Mouse (Mus musculus) right cerebral cortex, adult 2 months (tissue): ENCODE measurements around the gene Prune2.

Experiments
- DNase-seq, 2 experiments: peaks; one replicate each; pipeline ENCODE4 v3.0.0; 2021 to 2022; ENCODE audit warnings: low spot score in 2 of 2

Prune2 gene

GRCm38 (mm10) chr19:17006220-17006907, 50.4 kb downstream of the Prune2 start:
- no peak for DNase-seq

- DNase-seq = peak; percentile 40 to 48
These were observed 55.5 kb downstream of the Prune2 start for GRCm38 (mm10) chr19:17011261-17011995.

GRCm38 (mm10) chr19:17013085-17013484, 57.2 kb downstream of the Prune2 start:
- DNase-seq = no peak

DNA sequence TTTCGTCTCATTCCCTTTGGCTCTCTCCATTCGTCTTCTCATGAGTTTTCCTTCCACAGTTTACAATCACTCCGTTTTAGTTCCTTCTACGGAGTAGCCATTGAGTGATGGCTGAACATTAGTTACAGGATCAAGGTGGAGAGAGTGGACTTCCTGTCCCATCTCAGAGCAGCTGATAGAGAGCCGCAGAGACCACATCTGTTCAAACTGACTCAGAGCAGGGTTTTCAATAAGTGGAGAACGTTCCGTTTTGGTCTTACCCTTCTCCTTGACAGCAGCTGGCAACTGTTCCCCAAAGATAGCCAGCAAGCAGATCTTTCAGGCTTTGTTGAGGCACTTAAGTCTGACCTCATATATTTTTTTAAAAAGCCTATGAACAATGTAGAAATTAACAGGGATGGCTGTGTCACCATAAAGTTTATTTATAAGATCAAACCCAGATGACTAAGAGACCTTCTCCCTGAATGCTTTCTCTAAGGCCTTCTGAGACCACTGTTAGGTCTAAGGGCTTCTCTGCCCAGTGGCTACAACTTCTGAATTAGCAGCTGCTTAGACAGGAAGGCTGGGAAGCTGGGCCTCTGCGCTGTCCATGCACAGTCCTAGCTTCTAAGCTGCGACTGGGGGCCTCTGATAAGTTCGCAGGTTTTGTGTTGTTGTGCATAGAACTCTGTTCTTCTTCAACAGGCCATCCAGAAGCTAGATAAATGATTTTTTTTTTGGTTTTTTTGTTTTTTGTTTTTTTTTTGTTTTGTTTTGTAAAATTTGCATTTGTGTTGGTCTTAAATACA, 58.6 kb downstream of the Prune2 start:
- no peak for DNase-seq

DNA sequence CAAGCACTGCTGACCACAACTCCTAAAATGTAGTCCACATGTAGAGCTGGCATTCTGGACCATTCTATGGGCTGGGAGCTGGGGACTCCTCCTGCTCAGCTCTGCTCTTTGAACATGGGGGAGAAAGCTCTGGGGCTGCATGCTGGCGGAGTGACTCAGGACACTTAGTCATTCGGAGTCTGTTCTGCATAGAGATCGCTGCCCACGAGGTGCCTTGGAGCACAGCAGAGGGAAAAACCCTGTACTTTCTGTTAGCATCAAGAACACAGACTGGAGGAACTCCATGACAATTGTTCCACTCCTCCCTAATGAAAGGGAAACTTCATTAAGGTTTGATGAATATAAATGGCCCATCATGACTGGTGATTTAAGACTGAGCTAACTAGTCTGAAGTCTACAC, 68.8 kb downstream of the Prune2 start:
- peak in 1 of 2 experiments; percentile 9 for DNase-seq

- peak; percentile 68 to 71 for DNase-seq
These were observed 74.4 kb downstream of the Prune2 start for GRCm38 (mm10) chr19:17030276-17030675.

GRCm38 (mm10) chr19:17032314-17032713, 76.4 kb downstream of the Prune2 start:
- DNase-seq = no peak

DNA sequence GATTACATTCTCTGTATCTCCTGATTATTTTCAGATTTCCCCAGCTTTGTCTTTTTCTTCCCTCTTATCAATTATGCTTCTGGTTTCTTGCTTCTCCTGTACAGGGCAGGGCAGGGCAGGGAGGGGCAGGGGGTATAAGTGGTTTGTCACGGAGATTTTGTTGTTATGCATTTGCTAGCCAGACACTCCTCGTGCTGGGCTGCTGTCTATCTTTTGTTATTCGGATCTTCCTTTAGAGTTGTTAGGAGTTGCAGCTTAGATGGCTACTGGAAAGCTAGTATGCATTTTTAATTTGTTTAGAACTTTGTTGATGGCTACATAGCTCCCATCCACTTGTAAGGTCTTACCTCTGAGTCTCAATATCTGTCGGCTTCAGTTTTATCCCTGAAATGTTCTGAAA, 91.0 kb downstream of the Prune2 start:
- DNase-seq = no peak

DNA sequence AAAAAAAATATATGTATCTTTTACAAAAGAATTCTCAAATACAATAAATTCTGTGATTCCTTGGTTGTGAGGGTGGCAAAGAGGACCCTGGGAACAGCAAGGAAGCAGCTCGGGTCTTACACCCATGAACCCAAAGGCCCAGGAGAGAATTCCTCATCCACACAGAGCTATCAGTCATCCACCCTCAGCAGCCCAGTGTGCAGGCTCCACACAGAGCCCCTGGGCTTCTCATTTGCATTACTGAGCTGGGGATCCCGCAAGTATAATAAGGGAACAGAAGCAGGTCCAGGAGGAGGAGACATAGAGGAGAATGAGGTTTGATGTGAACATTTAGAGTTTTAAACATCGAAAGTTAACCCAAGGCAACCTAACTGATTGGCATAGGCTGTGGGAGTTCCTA, 100.0 kb downstream of the Prune2 start:
- no peak for DNase-seq

GRCm38 (mm10) chr19:17060106-17060505, 104.2 kb downstream of the Prune2 start:
- DNase-seq = no peak

DNA sequence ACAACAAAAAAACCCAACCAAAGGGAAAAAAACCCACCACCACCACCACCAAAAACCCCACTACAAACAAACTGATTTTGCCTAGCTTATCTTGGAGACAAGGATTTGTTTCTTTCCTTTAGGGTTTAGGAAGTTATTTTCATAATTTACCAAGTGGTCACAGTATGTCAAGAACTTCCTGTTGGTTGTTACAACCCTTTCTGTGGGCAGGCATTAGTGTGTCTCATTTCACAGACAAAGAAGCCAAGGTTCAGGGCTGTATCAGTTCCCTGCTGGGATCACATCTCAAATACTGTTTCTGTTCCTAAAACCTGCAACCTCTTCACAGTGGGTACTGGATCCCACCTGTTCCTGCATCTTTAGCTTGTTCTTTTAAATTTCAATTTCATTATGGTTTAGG, 108.5 kb downstream of the Prune2 start:
- DNase-seq = no peak

- DNase-seq = no peak
These were observed 113.1 kb downstream of the Prune2 start for GRCm38 (mm10) chr19:17069067-17069466.

- no peak for DNase-seq
These were observed 115.3 kb downstream of the Prune2 start for GRCm38 (mm10) chr19:17071205-17071604.

DNA sequence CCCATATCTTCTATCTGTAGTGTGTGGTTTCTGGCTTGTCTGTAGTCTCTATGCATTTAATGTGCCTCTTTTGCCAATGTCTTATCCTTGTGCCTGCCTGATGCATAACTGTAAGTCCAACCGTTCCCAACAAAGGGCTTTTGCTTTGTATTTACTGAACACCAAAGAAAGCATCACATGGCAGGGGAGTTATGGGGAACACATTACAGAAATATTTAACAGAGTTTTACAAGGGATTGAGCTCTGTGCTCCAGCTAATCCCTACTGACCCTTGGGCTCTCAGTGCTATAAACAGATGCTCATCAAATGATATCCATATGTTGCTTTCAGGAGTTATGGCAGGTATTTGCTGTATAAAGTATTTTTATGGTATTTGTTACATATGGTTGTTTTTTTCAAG, 116.3 kb downstream of the Prune2 start:
- DNase-seq = no peak

- DNase-seq = no peak
These were observed 122.9 kb downstream of the Prune2 start for GRCm38 (mm10) chr19:17078643-17079316.

DNA sequence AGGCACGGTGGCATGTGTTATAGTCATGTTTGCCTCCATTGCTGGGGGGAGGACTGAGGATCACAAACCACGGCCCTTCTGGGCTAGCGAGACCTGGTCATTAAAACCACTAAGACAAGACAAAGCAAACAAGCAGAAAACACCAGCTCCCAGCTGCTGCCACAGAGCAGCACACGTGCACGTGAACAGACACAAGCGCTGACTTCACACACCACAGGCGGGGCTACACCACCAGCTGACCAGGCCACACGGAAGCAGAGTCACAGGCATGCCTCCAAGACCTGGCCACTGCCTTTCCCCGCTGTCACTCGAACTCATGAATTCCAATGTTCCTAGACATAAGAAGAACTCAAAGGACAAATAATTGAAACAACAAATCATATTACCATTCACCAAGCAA, 125.5 kb downstream of the Prune2 start:
- DNase-seq = no peak

DNA sequence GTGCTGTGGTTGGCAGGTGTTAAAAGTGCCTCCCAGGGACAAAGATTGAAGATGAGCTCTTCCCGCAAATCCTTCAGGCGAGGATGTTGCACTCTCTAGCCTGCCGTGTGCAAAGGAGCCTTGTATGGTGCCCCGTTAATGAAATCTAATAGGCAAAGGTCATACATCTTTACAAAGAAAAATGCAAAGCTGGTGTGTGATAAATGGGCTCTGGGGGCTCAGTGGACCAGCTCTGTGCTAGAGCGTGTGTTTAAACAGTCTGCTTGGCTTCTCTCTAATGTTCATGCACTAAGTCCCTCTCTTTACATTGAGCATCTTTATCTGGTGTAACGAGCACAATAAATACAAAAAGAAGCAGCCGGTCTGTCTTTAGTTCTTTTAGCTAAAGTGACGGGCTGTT, 138.1 kb downstream of the Prune2 start:
- no peak for DNase-seq

GRCm38 (mm10) chr19:17096338-17096737, 140.4 kb downstream of the Prune2 start:
- no peak for DNase-seq

- no peak for DNase-seq
These were observed 141.3 kb downstream of the Prune2 start for GRCm38 (mm10) chr19:17097210-17097609.

DNA sequence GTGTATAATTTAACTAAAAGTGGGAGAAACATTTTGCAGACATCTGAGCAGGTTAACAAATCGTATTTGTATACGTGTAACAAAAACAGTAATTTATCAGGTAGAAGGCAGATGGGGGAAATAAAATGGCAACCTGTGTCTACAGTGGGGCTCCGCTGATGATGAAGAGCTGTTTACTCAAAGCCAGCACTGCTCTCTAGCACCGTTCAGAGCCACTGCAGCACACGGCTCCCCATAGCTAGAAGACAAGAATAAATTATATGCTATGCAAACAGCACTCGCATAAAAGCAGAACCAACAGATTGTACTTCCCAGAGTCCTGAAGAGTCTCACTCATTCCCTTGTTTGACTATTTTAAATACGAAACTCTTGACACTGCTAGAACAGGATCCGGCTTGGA, 152.9 kb downstream of the Prune2 start:
- no peak for DNase-seq

GRCm38 (mm10) chr19:17124034-17124735, 168.3 kb downstream of the Prune2 start:
- peak; percentile 63 to 68 for DNase-seq
